Mouse (Mus musculus): ENCODE data around the gene Zfp454. TPM values are rescaled to one million over a fixed set of nuclear protein-coding genes. Genes with fewer than 3 reads are reported as not detected.
A peak's percentile ranks its signal among the peaks of the same experiment; 100 is the strongest.

The Zfp454 gene
- polyA plus RNA-seq (2012; ENCODE audit: insufficient read depth, low replicate concordance) = not detected in 2 replicates

DNA sequence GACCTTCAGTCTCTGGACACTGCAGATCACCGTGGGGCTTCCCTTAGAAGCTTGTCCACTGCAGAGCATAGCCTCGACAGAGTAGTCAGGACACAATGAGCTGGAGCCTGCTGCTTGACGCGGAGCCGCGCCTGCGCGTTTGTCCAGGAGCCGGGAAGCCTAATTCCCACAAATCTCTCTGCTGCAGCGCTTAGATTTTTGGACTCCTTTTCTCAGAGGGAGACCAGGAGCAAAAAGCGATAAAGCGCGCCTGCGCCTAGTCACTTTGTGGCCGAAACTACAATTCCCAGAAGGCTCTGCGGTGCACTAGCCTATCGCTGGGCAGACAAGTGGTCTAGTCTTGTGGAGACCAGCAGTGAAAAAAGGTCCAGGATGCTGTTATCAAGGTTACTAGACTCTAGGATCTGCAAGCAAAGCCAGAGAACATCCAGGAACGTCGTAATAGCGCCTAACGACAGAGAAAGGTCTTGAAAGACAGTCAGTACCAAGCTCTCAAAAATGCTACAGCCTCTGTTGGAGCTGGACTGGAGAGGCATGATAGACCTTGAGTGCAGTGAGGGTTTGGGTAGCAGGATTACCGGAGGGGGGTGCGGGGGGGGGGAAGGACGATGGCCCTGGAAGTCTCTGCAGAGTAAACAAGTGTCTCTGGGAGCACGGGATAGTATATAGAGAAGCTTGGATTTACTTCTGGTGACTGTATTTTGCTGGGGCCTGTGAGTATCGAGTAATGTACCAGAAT, at the start of gene Zfp454:
Gene Zfp454, minus strand, starts transcription at position 262 of the 739 bp plus-strand sequence.
- H3K4me1 ChIP-seq = no peaks in the 10 kb centered on the region
- TF ChIP-seq FLI1 (IDR thresholded peaks at IDR 0.05; ENCODE audit: low read length) = no peak
- no peak for TF ChIP-seq GATA1 (IDR thresholded peaks at IDR 0.05; ENCODE audit: borderline replicate concordance, low read length)
- no peaks in the 10 kb centered on the region for H3K36me3 ChIP-seq (replicated peaks; ENCODE audit: low read length)
- no peak within 1 kb of the TSS for H3K4me3 ChIP-seq (replicated peaks)
- H3K27me3 ChIP-seq (replicated peaks) = peaks cover 10% of the 10 kb centered on the region
- H3K9me3 ChIP-seq = peaks cover 36% of the 10 kb centered on the region

- peaks cover 10% of the 10 kb centered on the region for H3K4me1 ChIP-seq
- no peaks in the 10 kb centered on the region for H3K36me3 ChIP-seq (replicated peaks; ENCODE audit: low read length)
- H3K4me3 ChIP-seq (replicated peaks) = no peak overlapping the region
- peaks cover 19% of the 10 kb centered on the region for H3K27me3 ChIP-seq (replicated peaks)
- TF ChIP-seq FLI1 (IDR thresholded peaks at IDR 0.05; ENCODE audit: low read length) (no peak), GATA1 (IDR thresholded peaks at IDR 0.05; ENCODE audit: borderline replicate concordance, low read length) (no peak)
- peaks cover 20% of the 10 kb centered on the region for H3K9me3 ChIP-seq
These were observed 44.6 kb upstream of the Zfp454 start for GRCm38 (mm10) chr11:50932040-50932439.

DNA sequence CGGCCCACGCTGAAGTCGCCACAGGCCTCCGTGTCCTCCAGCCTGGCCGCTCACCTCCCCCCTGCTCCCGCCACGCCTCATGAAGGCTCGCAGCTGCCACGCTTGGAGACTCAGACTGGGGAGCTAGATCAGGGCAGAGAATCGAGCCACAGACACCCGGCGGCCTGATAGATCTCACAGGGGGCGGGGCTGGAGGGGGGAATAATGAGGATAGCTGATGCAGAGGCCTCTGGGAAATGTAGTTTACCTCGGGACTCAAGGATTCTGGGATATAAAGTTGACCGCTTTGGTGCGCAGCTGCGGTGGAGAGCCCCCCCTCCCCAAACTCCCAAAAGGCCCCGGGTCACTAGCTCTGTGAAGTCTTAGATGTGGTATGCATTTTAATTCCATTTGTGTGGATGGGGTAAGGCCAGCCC, 44.0 kb upstream of the Zfp454 start, which contains the start of gene Zfp354b:
Gene Zfp354b, minus strand, starts transcription at position 183 of the 416 bp plus-strand sequence.
- peak within 1 kb of the TSS; percentile 92 for H3K4me3 ChIP-seq (replicated peaks)
- H3K4me1 ChIP-seq = peaks cover 10% of the 10 kb centered on the region
- peaks cover 19% of the 10 kb centered on the region for H3K27me3 ChIP-seq (replicated peaks)
- TF ChIP-seq FLI1 (IDR thresholded peaks at IDR 0.05; ENCODE audit: low read length) (no peak), GATA1 (IDR thresholded peaks at IDR 0.05; ENCODE audit: borderline replicate concordance, low read length) (no peak)
- H3K9me3 ChIP-seq = peaks cover 16% of the 10 kb centered on the region; the same call in 1 of the 2 replicates
- no peaks in the 10 kb centered on the region for H3K36me3 ChIP-seq (replicated peaks; ENCODE audit: low read length)

DNA sequence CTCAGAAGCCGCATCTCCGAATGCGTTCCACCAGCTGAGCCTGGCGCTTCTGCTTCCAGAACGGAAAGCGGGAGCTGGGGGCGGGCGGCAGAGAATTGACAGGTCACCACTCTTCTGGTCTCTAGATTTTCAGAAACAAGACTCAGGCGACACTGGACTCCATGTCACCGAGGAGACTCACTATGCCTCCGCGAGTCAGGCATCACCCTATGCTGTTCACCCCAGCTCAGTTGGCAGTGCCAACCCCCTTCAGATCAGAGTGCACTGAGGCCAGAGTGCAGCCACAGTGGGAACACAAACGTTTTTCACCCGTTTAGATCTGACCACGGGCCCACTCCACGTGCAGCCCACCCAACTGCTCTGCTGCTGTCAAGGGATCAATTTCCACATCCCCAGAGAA, 43.6 kb upstream of the Zfp454 start:
- no peak for TF ChIP-seq FLI1 (IDR thresholded peaks at IDR 0.05; ENCODE audit: low read length)
- TF ChIP-seq GATA1 (IDR thresholded peaks at IDR 0.05; ENCODE audit: borderline replicate concordance, low read length) = no peak
- Histone ChIP-seq H3K27me3 (replicated peaks) (peaks cover 19% of the 10 kb centered on the region), H3K4me3 (replicated peaks) (peak overlapping the region; percentile 92), H3K9me3 (peaks cover 16% of the 10 kb centered on the region; the same call in 1 of the 2 replicates), H3K4me1 (peaks cover 10% of the 10 kb centered on the region), H3K36me3 (replicated peaks; ENCODE audit: low read length) (no peaks in the 10 kb centered on the region)

DNA sequence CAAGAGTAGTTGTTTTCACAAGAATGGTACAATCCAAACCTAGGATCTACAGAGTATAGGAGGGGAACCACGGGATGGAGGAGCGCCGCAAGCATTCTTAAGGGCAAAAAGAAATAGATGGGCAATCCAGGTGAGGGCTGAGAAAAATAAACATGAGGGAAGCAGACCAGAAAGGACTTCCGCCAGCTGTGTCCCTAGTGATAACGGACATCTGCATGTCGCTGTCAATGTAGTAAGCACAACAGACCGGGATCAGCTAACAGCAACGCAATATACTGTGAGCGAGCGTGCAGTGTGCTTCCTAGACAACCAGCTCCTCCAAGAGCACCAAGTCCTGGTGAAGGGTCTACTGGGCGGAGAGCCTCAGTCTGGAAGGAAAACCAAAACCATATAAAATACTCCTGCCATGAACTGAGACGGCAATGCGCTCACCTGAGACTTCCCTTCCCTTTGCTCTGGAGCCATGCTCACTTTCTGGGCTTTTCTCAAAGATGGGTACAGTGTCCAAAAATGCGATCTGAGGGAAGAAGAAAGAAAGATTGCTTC, 43.1 kb upstream of the Zfp454 start:
- TF ChIP-seq FLI1 (IDR thresholded peaks at IDR 0.05; ENCODE audit: low read length) (no peak), GATA1 (IDR thresholded peaks at IDR 0.05; ENCODE audit: borderline replicate concordance, low read length) (no peak)
- H3K9me3 ChIP-seq = peaks cover 20% of the 10 kb centered on the region; the same call in 1 of the 2 replicates
- H3K36me3 ChIP-seq (replicated peaks; ENCODE audit: low read length) = no peaks in the 10 kb centered on the region
- H3K4me1 ChIP-seq = peaks cover 10% of the 10 kb centered on the region
- peaks cover 19% of the 10 kb centered on the region for H3K27me3 ChIP-seq (replicated peaks)
- peak overlapping the region; percentile 92 for H3K4me3 ChIP-seq (replicated peaks)

- Histone ChIP-seq H3K27me3 (replicated peaks) (peaks cover 3% of the 10 kb centered on the region), H3K4me3 (replicated peaks) (peak within 1 kb of the TSS; percentile 94), H3K4me1 (peaks cover 6% of the 10 kb centered on the region), H3K36me3 (replicated peaks; ENCODE audit: low read length) (peaks cover 6% of the 10 kb centered on the region), H3K9me3 (peaks cover 23% of the 10 kb centered on the region)
- no peak for TF ChIP-seq GATA1 (IDR thresholded peaks at IDR 0.05; ENCODE audit: borderline replicate concordance, low read length)
- TF ChIP-seq FLI1 (IDR thresholded peaks at IDR 0.05; ENCODE audit: low read length) = no peak
These were observed 28.3 kb upstream of the Zfp454 start, which contains the start of gene Zfp2 for GRCm38 (mm10) chr11:50915671-50916320. Gene Zfp2, minus strand, starts transcription at chr11:50916165.

DNA sequence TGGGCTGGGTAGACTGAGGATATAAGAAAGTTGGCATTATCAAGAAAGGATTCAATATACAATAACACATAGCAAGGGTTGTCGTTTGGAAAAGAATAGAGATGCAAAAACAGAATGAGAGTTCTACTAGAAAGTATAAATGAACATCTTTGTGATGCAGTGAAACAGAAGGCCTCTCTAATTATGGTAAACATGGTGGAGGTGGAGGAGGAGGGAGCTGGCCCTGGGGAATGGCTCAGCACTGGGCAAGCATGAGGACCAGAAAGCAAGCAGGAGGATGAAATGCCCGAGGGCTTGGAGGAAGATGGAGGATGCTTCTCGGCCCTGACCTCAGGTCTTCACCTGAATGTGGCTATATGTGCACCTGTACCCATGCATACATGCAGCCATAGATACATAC, 27.0 kb upstream of the Zfp454 start:
- Histone ChIP-seq H3K9me3 (peaks cover 31% of the 10 kb centered on the region), H3K4me3 (replicated peaks) (no peak overlapping the region), H3K36me3 (replicated peaks; ENCODE audit: low read length) (peaks cover 15% of the 10 kb centered on the region), H3K4me1 (peaks cover 6% of the 10 kb centered on the region), H3K27me3 (replicated peaks) (peaks cover 3% of the 10 kb centered on the region)
- TF ChIP-seq GATA1 (IDR thresholded peaks at IDR 0.05; ENCODE audit: borderline replicate concordance, low read length) (no peak), FLI1 (IDR thresholded peaks at IDR 0.05; ENCODE audit: low read length) (no peak)

DNA sequence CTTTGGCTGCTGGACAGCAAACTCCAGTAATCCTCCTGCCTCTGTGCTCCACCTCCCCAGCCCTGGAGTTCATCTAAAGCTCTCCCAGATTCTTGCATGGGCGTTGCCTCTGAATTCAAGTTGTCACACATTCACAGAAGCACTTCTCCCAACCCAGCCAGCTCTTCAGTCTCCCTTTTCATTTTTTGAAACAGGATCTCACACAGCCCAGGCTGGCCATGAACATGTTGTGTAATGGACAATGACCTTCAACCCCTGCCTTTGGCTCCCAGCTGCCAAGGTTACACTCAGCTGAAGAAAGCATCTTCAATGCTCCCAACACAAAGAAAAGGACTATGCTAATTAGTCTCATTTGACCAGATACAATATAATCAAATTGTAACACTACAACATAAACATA, 25.9 kb upstream of the Zfp454 start:
- peaks cover 6% of the 10 kb centered on the region for H3K4me1 ChIP-seq
- peaks cover 19% of the 10 kb centered on the region for H3K36me3 ChIP-seq (replicated peaks; ENCODE audit: low read length)
- peaks cover 36% of the 10 kb centered on the region for H3K9me3 ChIP-seq
- peaks cover 3% of the 10 kb centered on the region for H3K27me3 ChIP-seq (replicated peaks)
- no peak for TF ChIP-seq GATA1 (IDR thresholded peaks at IDR 0.05; ENCODE audit: borderline replicate concordance, low read length)
- TF ChIP-seq FLI1 (IDR thresholded peaks at IDR 0.05; ENCODE audit: low read length) = no peak
- no peak overlapping the region for H3K4me3 ChIP-seq (replicated peaks)

DNA sequence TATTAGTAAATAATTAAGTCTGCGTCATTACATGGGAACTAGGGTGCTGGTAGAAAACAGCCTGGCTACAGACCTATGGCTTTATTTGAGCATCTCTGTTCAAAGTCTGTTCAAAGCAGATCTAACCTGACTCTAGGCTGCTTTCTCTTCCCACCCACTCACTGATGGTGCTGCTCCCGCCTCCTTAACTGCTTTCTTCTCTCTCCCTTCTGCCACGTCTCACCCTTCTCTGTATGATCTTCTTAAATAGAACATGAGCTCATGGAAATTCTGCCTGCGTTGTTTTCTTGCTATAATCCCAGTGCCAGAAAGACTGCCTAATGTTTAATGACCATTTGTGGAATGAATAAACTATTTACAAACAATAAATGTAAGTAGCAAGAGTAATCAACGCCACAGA, 20.7 kb upstream of the Zfp454 start:
- H3K27me3 ChIP-seq (replicated peaks) = no peaks in the 10 kb centered on the region
- TF ChIP-seq FLI1 (IDR thresholded peaks at IDR 0.05; ENCODE audit: low read length) (no peak), GATA1 (IDR thresholded peaks at IDR 0.05; ENCODE audit: borderline replicate concordance, low read length) (no peak)
- H3K9me3 ChIP-seq = peaks cover 58% of the 10 kb centered on the region
- no peaks in the 10 kb centered on the region for H3K4me1 ChIP-seq
- peaks cover 36% of the 10 kb centered on the region for H3K36me3 ChIP-seq (replicated peaks; ENCODE audit: low read length)
- H3K4me3 ChIP-seq (replicated peaks) = no peak overlapping the region
